Mouse (Mus musculus) liver, embryonic 14.5 days (tissue): ENCODE measurements around the gene Fzd7.

Experiments used
- CTCF ChIP-seq: IDR thresholded peaks from 2 replicates; pipeline ENCODE4 v1.5.1; 2016; ENCODE audit warnings: antibody characterized with exemption, low read depth, control low read depth
- EP300 ChIP-seq: IDR thresholded peaks from 2 replicates; pipeline ENCODE4 v1.6.1; 2016; ENCODE audit warnings: antibody characterized with exemption, low read depth

DNA sequence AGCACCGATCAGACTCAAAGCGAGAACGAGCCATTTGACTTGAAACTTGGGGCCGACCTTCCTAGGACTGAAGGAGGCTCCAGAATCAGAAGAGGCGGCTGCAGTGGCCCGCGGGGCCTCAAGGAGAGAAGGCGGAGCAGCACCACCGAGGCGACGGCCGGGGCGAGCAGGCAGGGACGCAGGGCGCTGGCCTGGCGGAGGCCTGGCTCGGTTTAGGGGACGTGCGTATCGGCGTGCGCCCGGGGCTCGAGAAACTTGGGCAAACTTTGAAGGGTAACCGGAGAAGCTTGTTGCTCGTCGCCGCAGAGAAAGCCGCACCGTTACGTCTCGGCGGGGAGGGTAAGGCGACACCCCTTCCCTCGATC lies at the start of gene Fzd7:
- TF ChIP-seq CTCF (no peak), EP300 (no peak)
